ENCODE assay signal across 8 mouse cellular contexts in genomic region chr6:113624989-113625770, GRCm38 (mm10). TPM values are rescaled to one million over a fixed set of nuclear protein-coding genes. Genes with fewer than 3 reads are reported as not detected.
A peak's percentile ranks its signal among the peaks of the same experiment; 100 is the strongest.
DNase-seq lines count a peak whose midpoint lies in the region; ATAC-seq and TF ChIP-seq lines count a peak whose summit lies in the region.

No protein-coding gene starts in this region.

- TF ChIP-seq EP300 in lung, postnatal 0 days (IDR thresholded peaks at IDR 0.05), result no peak

- peak overlapping the region; percentile 65 for H3K4me2 ChIP-seq in lung, postnatal 0 days (replicated peaks; ENCODE audit: low read depth, low read length)
- H3K4me2 ChIP-seq in hindbrain, embryonic 13.5 days, result peak overlapping the region; percentile 69

- peaks cover 9% of the 10 kb centered on the region for H3K36me3 ChIP-seq in lung, postnatal 0 days (ENCODE audit: insufficient read depth, low read length)
- H3K36me3 ChIP-seq in hindbrain, embryonic 13.5 days, result peaks cover 28% of the 10 kb centered on the region

- ATAC-seq in lung, postnatal 0 days, result no peak
- no peak for ATAC-seq in hindbrain, embryonic 13.5 days (ENCODE audit: low FRiP score)
- no peak for ATAC-seq in monocyte, adult 5-6 weeks (replicated peaks; ENCODE audit: insufficient number of reproducible peaks, low FRiP score, low TSS enrichment, poor library complexity, severe bottlenecking)

- H3K4me1 ChIP-seq in lung, postnatal 0 days (ENCODE audit: insufficient read depth, low read depth, low read length), result peaks cover 5% of the 10 kb centered on the region; the same call in 1 of the 2 replicates
- H3K4me1 ChIP-seq in lung, adult 2 months (ENCODE audit: control insufficient read depth, insufficient read depth, low read length), result peaks cover 16% of the 10 kb centered on the region
- peaks cover 21% of the 10 kb centered on the region for H3K4me1 ChIP-seq in hindbrain, embryonic 13.5 days (replicated peaks)

- TF ChIP-seq CTCF in lung, postnatal 0 days (IDR thresholded peaks at IDR 0.05), result no peak
- TF ChIP-seq CTCF in lung, adult 2 months (IDR thresholded peaks at IDR 0.05; ENCODE audit: insufficient read depth, low read length), result no peak

- peak; percentile 39 for DNase-seq in lung, postnatal 0 days (ENCODE audit: low spot score)
- no peak for DNase-seq in lung, adult 2 months
- DNase-seq in cerebellum, postnatal 14 days, result peak; percentile 30 to 37
- peak; percentile 33 for DNase-seq in lung, postnatal 14 days
- no peak for DNase-seq in frontal cortex, postnatal 14 days (ENCODE audit: low spot score in 2 of 2)
- DNase-seq in urinary bladder, postnatal 10 days (ENCODE audit: low spot score), result no peak

- no peaks in the 10 kb centered on the region for H3K9me3 ChIP-seq in lung, postnatal 0 days (ENCODE audit: low read length)
- no peaks in the 10 kb centered on the region for H3K9me3 ChIP-seq in hindbrain, embryonic 13.5 days

- no peaks in the 10 kb centered on the region for H3K27me3 ChIP-seq in lung, postnatal 0 days (replicated peaks; ENCODE audit: insufficient read depth, low read length)
- no peaks in the 10 kb centered on the region for H3K27me3 ChIP-seq in hindbrain, embryonic 13.5 days

- no peak for TF ChIP-seq POLR2A in lung, adult 2 months (IDR thresholded peaks at IDR 0.05; ENCODE audit: borderline replicate concordance, extremely low read depth, low read depth, low read length)

- peak overlapping the region; percentile 67; the same call in 1 of the 2 replicates for H3K4me3 ChIP-seq in lung, postnatal 0 days (ENCODE audit: low read depth, low read length)
- H3K4me3 ChIP-seq in lung, adult 2 months (replicated peaks; ENCODE audit: extremely low read depth, low read depth, low read length), result no peak overlapping the region
- H3K4me3 ChIP-seq in hindbrain, embryonic 13.5 days, result peak overlapping the region; percentile 73

- WGBS in lung, postnatal 0 days, result 38% methylated on average over 5 of the region's 5 CpGs
- WGBS in lung, adult 2 months, result 45% methylated on average over 5 of the region's 5 CpGs
- WGBS in hindbrain, embryonic 13.5 days, result 55% methylated on average over 5 of the region's 5 CpGs

- H3K27ac ChIP-seq in lung, postnatal 0 days (ENCODE audit: low read length), result no peak overlapping the region
- H3K27ac ChIP-seq in hindbrain, embryonic 13.5 days, result no peak overlapping the region

- peak overlapping the region; percentile 60; the same call in 1 of the 2 replicates for H3K9ac ChIP-seq in lung, postnatal 0 days (replicated peaks; ENCODE audit: low read depth)
- H3K9ac ChIP-seq in hindbrain, embryonic 13.5 days, result peak overlapping the region; percentile 91

RNA-seq across cellular contexts. Expression of gene Vhl, which starts 1.4 kb away (rescaled TPM):
- 28.2 and 30.6 TPM in 2 replicates for polyA plus RNA-seq in lung, postnatal 0 days (2015; fragmentation: Nextera tagmentation; extraction: Ambion mirVana)
- polyA plus RNA-seq in lung, adult 2 months (2012; rRNA removed), result 16.5 and 25.9 TPM in 2 replicates
- 65.0 and 68.5 TPM in 2 replicates for polyA plus RNA-seq in hindbrain, embryonic 13.5 days (2015; fragmentation: Nextera tagmentation; extraction: Ambion mirVana)
- 17.1 to 24.7 TPM (median 21.6 TPM) in 3 replicates for total RNA-seq in monocyte, adult 5-6 weeks (2017)

RNA-seq across cellular contexts. Expression of gene Irak2, which starts 13.1 kb away (rescaled TPM):
- 15.6 and 16.1 TPM in 2 replicates for polyA plus RNA-seq in lung, postnatal 0 days (2015; fragmentation: Nextera tagmentation; extraction: Ambion mirVana)
- polyA plus RNA-seq in lung, adult 2 months (2012; rRNA removed), result 48.8 and 53.8 TPM in 2 replicates
- 1.7 and 2.1 TPM in 2 replicates for polyA plus RNA-seq in hindbrain, embryonic 13.5 days (2015; fragmentation: Nextera tagmentation; extraction: Ambion mirVana)
- total RNA-seq in monocyte, adult 5-6 weeks (2017), result 99.6 to 134 TPM (median 117 TPM) in 3 replicates

RNA-seq across cellular contexts. Expression of gene Brk1, which starts 20.6 kb away (rescaled TPM):
- 215 and 225 TPM in 2 replicates for polyA plus RNA-seq in lung, postnatal 0 days (2015; fragmentation: Nextera tagmentation; extraction: Ambion mirVana)
- polyA plus RNA-seq in lung, adult 2 months (2012; rRNA removed), result 101 and 184 TPM in 2 replicates
- 235 and 248 TPM in 2 replicates for polyA plus RNA-seq in hindbrain, embryonic 13.5 days (2015; fragmentation: Nextera tagmentation; extraction: Ambion mirVana)
- 111 to 131 TPM (median 120 TPM) in 3 replicates for total RNA-seq in monocyte, adult 5-6 weeks (2017)

RNA-seq across cellular contexts. Expression of gene Fancd2os, which starts 24.7 kb away (rescaled TPM):
- polyA plus RNA-seq in lung, postnatal 0 days (2015; fragmentation: Nextera tagmentation; extraction: Ambion mirVana), result 0.18 TPM in 1 of 2 replicates, not detected in the other
- not detected in 2 replicates for polyA plus RNA-seq in lung, adult 2 months (2012; rRNA removed)
- 0.19 and 0.23 TPM in 2 replicates for polyA plus RNA-seq in hindbrain, embryonic 13.5 days (2015; fragmentation: Nextera tagmentation; extraction: Ambion mirVana)
- total RNA-seq in monocyte, adult 5-6 weeks (2017), result not detected in 3 replicates

Comparison
In these comparisons a context has a peak if more than half of its experiments do, and no peak if none do; other contexts are left out.
1. DNase-seq: peak in lung, postnatal 0 days (single experiment), cerebellum, postnatal 14 days (2 of 2) and lung, postnatal 14 days (single experiment); none in lung, adult 2 months (single experiment), frontal cortex, postnatal 14 days (0 of 2) and urinary bladder, postnatal 10 days (single experiment).